Mouse (Mus musculus) brain, embryonic 14.5 days (tissue): ENCODE measurements around the gene Mavs.

ENCODE experiments used
- CTCF ChIP-seq: fragments of 200-500 bp; IDR thresholded peaks from 2 replicates; pipeline ENCODE4 v1.5.1; 2012; ENCODE audit warnings: inconsistent platforms, mild to moderate bottlenecking, moderate library complexity, borderline replicate concordance; ENCODE audit not compliant: insufficient read depth, insufficient read length; ENCODE audit errors: extremely low read depth
- POLR2A ChIP-seq: fragments of 200-500 bp; IDR thresholded peaks from 2 replicates; pipeline ENCODE4 v1.6.1; 2012; ENCODE audit warnings: mild to moderate bottlenecking, inconsistent platforms, borderline replicate concordance; ENCODE audit not compliant: poor library complexity, insufficient read depth, insufficient read length, severe bottlenecking; ENCODE audit errors: extremely low read depth

GRCm38 (mm10) chr2:131222562-131222961 is 11.3 kb upstream of the Mavs start:
- TF ChIP-seq POLR2A (no peak), CTCF (no peak)
